Mouse (Mus musculus): ENCODE measurements around the gene Pld4. TPM values are rescaled to one million over a fixed set of nuclear protein-coding genes. Genes with fewer than 3 reads are reported as not detected.

Gene Pld4
- total and polyA plus RNA-seq, 2 experiments from 2014 or later: 3.4 to 7.2 TPM

DNA sequence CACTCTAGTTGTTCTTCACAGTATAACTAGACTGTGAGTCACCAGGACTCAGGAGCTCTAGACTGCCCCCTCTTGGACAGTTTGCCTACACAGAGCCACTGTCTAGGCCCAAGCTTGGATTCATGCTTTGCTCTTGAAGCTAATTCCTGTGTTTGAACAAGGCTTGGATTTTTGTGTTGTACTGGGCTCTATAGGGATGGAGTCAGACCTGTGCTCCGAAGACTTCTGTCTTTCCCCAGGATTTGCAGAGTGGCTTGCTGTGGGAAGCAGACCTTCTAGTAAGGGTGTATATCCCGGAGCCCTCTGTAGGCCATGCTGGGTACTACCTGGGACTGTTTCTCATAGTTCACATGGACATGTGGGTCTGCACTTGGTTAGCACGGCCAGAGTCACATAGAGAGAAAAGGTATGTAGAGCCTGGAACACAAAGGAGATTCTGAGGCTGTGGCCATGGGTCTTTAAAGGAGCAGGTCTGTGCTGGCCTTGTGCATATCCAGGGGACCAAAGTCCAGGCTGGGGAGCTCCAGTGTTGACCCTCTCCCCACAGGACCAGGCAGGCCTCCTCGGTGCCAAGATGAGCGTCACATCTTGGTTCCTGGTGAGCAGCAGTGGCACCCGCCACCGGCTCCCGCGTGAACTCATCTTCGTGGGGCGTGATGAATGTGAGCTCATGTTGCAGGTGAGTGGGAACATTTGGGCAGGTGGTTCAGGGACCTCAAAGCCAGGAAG is 36.2 kb upstream of the Pld4 start:
- H3K27ac ChIP-seq (ENCODE audit: low read depth): no peak overlapping the region
- H3K9ac ChIP-seq (replicated peaks; ENCODE audit: low read depth, low read length): no peak overlapping the region
- H3K27me3 ChIP-seq (ENCODE audit: control insufficient read depth, insufficient read depth, low read length): 0 out of 2 replicates have a peak, but pooled peaks cover 7% of the 10 kb centered on the region
- H3K9me3 ChIP-seq (replicated peaks; ENCODE audit: control insufficient read depth, low read length): no peaks in the 10 kb centered on the region
- 74% methylated on average over 11 of the region's 11 CpGs for WGBS
- ATAC-seq (ENCODE audit: insufficient read depth, low read depth) (peak; percentile 42), DNase-seq (ENCODE audit: low spot score) (peak; percentile 44)
- peak; percentile 46 for TF ChIP-seq CTCF (IDR thresholded peaks at IDR 0.05; ENCODE audit: low read depth)
- no peak for TF ChIP-seq EP300 (IDR thresholded peaks at IDR 0.05; ENCODE audit: low read depth)
- H3K4me1 ChIP-seq (ENCODE audit: control insufficient read depth, insufficient read depth): peaks cover 12% of the 10 kb centered on the region; the same call in 1 of the 2 replicates
- H3K4me3 ChIP-seq (ENCODE audit: low read depth, low read length): no peak overlapping the region
- no peaks in the 10 kb centered on the region for H3K36me3 ChIP-seq (replicated peaks; ENCODE audit: control insufficient read depth, insufficient read depth, low read length)
- H3K4me2 ChIP-seq (ENCODE audit: low read depth, low read length): no peak overlapping the region

DNA sequence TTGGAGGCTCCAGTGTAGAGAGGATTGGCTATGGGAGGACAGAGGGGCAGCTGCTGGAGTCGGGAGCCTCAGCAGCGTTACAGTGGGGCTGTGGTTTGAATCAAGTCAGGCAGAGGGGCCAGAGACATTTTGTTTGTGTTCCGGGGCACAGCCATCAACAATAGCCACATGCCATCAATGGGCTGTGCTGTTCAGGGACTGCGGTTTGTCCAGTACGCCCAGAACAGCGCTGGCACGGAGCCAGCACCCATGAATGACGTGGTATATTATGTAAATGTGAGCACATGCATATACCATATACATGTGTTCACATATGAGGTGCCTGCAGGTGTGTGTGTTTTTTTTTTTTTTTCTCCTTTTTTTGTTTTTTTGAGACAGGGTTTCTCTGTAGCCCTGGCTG is 32.7 kb upstream of the Pld4 start:
- Histone ChIP-seq H3K36me3 (replicated peaks; ENCODE audit: control insufficient read depth, insufficient read depth, low read length) (no peaks in the 10 kb centered on the region; the same call in 1 of the 2 replicates), H3K27ac (ENCODE audit: low read depth) (no peak overlapping the region), H3K9ac (replicated peaks; ENCODE audit: low read depth, low read length) (no peak overlapping the region), H3K4me2 (ENCODE audit: low read depth, low read length) (no peak overlapping the region), H3K9me3 (replicated peaks; ENCODE audit: control insufficient read depth, low read length) (no peaks in the 10 kb centered on the region), H3K4me1 (ENCODE audit: control insufficient read depth, insufficient read depth) (no peaks in the 10 kb centered on the region), H3K4me3 (ENCODE audit: low read depth, low read length) (no peak overlapping the region), H3K27me3 (ENCODE audit: control insufficient read depth, insufficient read depth, low read length) (no peaks in the 10 kb centered on the region)
- ATAC-seq (ENCODE audit: insufficient read depth, low read depth): no peak
- no peak for TF ChIP-seq EP300 (IDR thresholded peaks at IDR 0.05; ENCODE audit: low read depth)
- TF ChIP-seq CTCF (IDR thresholded peaks at IDR 0.05; ENCODE audit: low read depth): no peak
- DNase-seq (ENCODE audit: low spot score): no peak
- WGBS: 69% methylated on average over 8 of the region's 8 CpGs

DNA sequence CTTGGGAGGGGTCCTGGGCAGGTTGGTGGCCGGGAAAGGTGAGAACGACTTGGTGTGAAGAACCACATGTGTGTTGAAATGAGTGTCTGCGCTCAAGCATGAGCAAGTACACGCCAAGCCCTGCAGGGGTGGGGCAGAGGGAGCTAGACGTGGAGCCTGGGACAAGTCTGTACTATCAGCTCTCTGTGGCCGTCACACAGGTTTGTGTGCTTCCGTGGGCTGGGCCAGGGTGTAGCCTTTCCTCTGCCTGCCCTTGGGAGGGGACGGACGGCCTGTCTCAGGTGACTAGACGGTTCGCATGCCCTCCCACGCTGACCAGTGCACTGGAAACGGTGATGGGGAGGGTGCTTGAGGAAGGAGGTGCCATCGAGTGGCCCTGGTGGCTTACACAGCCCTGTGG is 29.6 kb upstream of the Pld4 start:
- TF ChIP-seq CTCF (IDR thresholded peaks at IDR 0.05; ENCODE audit: low read depth) (no peak), EP300 (IDR thresholded peaks at IDR 0.05; ENCODE audit: low read depth) (no peak)
- no peaks in the 10 kb centered on the region for H3K4me1 ChIP-seq (ENCODE audit: control insufficient read depth, insufficient read depth)
- no peak overlapping the region for H3K4me3 ChIP-seq (ENCODE audit: low read depth, low read length)
- no peak overlapping the region for H3K4me2 ChIP-seq (ENCODE audit: low read depth, low read length)
- ATAC-seq (ENCODE audit: insufficient read depth, low read depth) (no peak), DNase-seq (ENCODE audit: low spot score) (no peak)
- no peak overlapping the region for H3K9ac ChIP-seq (replicated peaks; ENCODE audit: low read depth, low read length)
- peaks cover 9% of the 10 kb centered on the region for H3K36me3 ChIP-seq (replicated peaks; ENCODE audit: control insufficient read depth, insufficient read depth, low read length)
- no peak overlapping the region for H3K27ac ChIP-seq (ENCODE audit: low read depth)
- no peaks in the 10 kb centered on the region for H3K9me3 ChIP-seq (replicated peaks; ENCODE audit: control insufficient read depth, low read length)
- 78% methylated on average over 14 of the region's 14 CpGs for WGBS
- H3K27me3 ChIP-seq (ENCODE audit: control insufficient read depth, insufficient read depth, low read length): no peaks in the 10 kb centered on the region

DNA sequence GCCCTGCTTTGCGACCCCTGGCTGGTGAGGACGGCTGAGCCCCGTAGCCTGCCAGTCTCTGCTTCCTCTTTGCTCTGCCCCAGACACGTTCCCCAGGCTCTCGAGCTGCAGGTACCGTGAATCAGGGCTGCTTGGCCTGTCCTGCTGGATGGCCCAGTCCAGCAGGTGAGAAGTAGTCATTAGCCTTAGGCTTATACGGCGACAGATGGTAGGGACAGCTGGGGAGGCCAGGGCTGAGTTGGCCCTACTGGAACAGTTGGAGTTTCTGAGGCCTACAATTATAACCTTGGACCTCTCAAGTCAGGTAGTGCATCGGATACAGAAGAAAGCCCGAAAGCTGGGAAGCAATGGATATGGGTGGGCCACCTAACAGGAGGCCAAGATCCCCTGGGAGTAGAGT is 27.9 kb upstream of the Pld4 start:
- Histone ChIP-seq H3K9ac (replicated peaks; ENCODE audit: low read depth, low read length) (no peak overlapping the region), H3K36me3 (replicated peaks; ENCODE audit: control insufficient read depth, insufficient read depth, low read length) (peaks cover 21% of the 10 kb centered on the region), H3K4me3 (ENCODE audit: low read depth, low read length) (no peak overlapping the region), H3K9me3 (replicated peaks; ENCODE audit: control insufficient read depth, low read length) (no peaks in the 10 kb centered on the region), H3K27me3 (ENCODE audit: control insufficient read depth, insufficient read depth, low read length) (no peaks in the 10 kb centered on the region), H3K27ac (ENCODE audit: low read depth) (no peak overlapping the region), H3K4me2 (ENCODE audit: low read depth, low read length) (no peak overlapping the region), H3K4me1 (ENCODE audit: control insufficient read depth, insufficient read depth) (no peaks in the 10 kb centered on the region)
- ATAC-seq (ENCODE audit: insufficient read depth, low read depth) (no peak), DNase-seq (ENCODE audit: low spot score) (no peak)
- TF ChIP-seq CTCF (IDR thresholded peaks at IDR 0.05; ENCODE audit: low read depth) (no peak), EP300 (IDR thresholded peaks at IDR 0.05; ENCODE audit: low read depth) (no peak)
- WGBS: 86% methylated on average over 10 of the region's 10 CpGs

DNA sequence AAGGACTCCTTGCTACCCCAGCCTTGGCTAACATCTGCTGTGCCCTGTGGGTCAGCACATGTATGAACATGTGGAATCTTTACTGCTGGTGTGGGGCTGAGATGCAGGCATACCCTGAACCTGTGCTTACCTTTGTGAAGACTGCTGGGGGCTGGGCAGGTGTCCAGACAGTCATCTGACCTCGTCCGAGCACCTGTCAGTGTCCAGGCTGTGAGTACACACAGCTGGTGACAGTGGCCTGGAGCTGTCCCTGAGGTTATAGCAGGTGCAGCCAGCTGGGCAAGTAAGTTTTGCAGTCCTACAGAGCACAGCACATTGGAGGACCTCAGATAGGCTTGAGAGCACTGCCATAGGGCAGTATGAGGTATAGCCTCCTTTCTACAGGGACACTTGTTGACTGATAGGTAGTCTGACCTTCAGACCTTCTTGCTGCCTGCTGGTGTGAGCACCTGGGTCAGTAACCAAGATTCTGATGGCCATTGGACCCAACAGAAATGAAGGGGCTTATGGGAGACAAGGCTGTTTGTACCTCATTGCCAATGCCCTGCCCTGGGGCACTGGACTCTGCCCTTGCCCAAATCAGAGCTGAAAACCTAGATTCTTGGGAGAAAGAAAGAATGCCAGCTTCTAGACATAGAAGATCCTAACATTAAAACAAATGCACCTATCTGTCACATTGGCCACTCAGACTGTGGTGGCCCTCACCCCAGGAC is 26.2 kb upstream of the Pld4 start:
- H3K27ac ChIP-seq (ENCODE audit: low read depth): no peak overlapping the region
- no peaks in the 10 kb centered on the region for H3K4me1 ChIP-seq (ENCODE audit: control insufficient read depth, insufficient read depth)
- peaks cover 25% of the 10 kb centered on the region for H3K36me3 ChIP-seq (replicated peaks; ENCODE audit: control insufficient read depth, insufficient read depth, low read length)
- no peak for TF ChIP-seq EP300 (IDR thresholded peaks at IDR 0.05; ENCODE audit: low read depth)
- no peak for TF ChIP-seq CTCF (IDR thresholded peaks at IDR 0.05; ENCODE audit: low read depth)
- no peaks in the 10 kb centered on the region for H3K9me3 ChIP-seq (replicated peaks; ENCODE audit: control insufficient read depth, low read length)
- no peaks in the 10 kb centered on the region for H3K27me3 ChIP-seq (ENCODE audit: control insufficient read depth, insufficient read depth, low read length)
- H3K9ac ChIP-seq (replicated peaks; ENCODE audit: low read depth, low read length): no peak overlapping the region
- DNase-seq (ENCODE audit: low spot score): no peak
- H3K4me3 ChIP-seq (ENCODE audit: low read depth, low read length): no peak overlapping the region
- ATAC-seq (ENCODE audit: insufficient read depth, low read depth): no peak
- WGBS: 67% methylated on average over 2 of the region's 2 CpGs
- no peak overlapping the region for H3K4me2 ChIP-seq (ENCODE audit: low read depth, low read length)
